Comparison of ENCODE assay signal across 12 mouse cellular contexts in genomic region chr1:13513761-13514160, GRCm38 (mm10).
DNase-seq lines count a peak whose midpoint lies in the region; ATAC-seq and TF ChIP-seq lines count a peak whose summit lies in the region.
"Had no signal": no experiment of that assay in that cellular context is flagged by ENCODE, and none has a peak within 500 bp of the region (broad histone marks: within the 10 kb centered on the region; RNA-seq: fewer than 3 reads in every experiment).

No protein-coding gene starts in this region.

- no peaks in the 10 kb centered on the region for H3K36me3 ChIP-seq in erythroblast, embryonic 14.5 days (ENCODE audit: control insufficient read depth)
- no peaks in the 10 kb centered on the region for H3K36me3 ChIP-seq in liver, embryonic 13.5 days
- H3K36me3 ChIP-seq in small intestine, adult 2 months (ENCODE audit: control insufficient read depth, insufficient read depth, low read length) = no peaks in the 10 kb centered on the region
- H3K36me3 ChIP-seq in forebrain, embryonic 13.5 days (ENCODE audit: poor library complexity, severe bottlenecking) = no peaks in the 10 kb centered on the region
- H3K36me3 ChIP-seq: hindbrain, embryonic 12.5 days; neural tube, embryonic 12.5 days had no signal

- H3K4me1 ChIP-seq in erythroblast, embryonic 14.5 days (ENCODE audit: control insufficient read depth) = no peaks in the 10 kb centered on the region
- no peaks in the 10 kb centered on the region for H3K4me1 ChIP-seq in liver, embryonic 13.5 days (replicated peaks)
- no peaks in the 10 kb centered on the region for H3K4me1 ChIP-seq in small intestine, adult 2 months (ENCODE audit: control insufficient read depth, insufficient read depth, insufficient read length, low read length)
- H3K4me1 ChIP-seq in forebrain, embryonic 13.5 days = no peaks in the 10 kb centered on the region
- H3K4me1 ChIP-seq: hindbrain, embryonic 12.5 days; neural tube, embryonic 12.5 days had no signal

- no peak for TF ChIP-seq CTCF in small intestine, adult 2 months (IDR thresholded peaks at IDR 0.05; ENCODE audit: extremely low read depth, insufficient read length, insufficient replicate concordance, low read depth, low read length)
- no peak for TF ChIP-seq CTCF in left cerebral cortex, adult 2 months (IDR thresholded peaks at IDR 0.05)

- TF ChIP-seq POLR2A in small intestine, adult 2 months (IDR thresholded peaks at IDR 0.05; ENCODE audit: low read depth, low read length) = no peak

- ATAC-seq in erythroblast, adult 5-6 weeks (replicated peaks; ENCODE audit: low FRiP score, poor library complexity, severe bottlenecking) = no peak
- no peak for ATAC-seq in liver, embryonic 13.5 days (ENCODE audit: low read depth)
- ATAC-seq in forebrain, embryonic 13.5 days = no peak

- peaks cover 12% of the 10 kb centered on the region for H3K9me3 ChIP-seq in erythroblast, embryonic 14.5 days (ENCODE audit: control insufficient read depth, low read length)
- no peaks in the 10 kb centered on the region; the same call in 1 of the 2 replicates for H3K9me3 ChIP-seq in liver, embryonic 13.5 days (replicated peaks)
- peaks cover 5% of the 10 kb centered on the region; the same call in 1 of the 2 replicates for H3K9me3 ChIP-seq in forebrain, embryonic 13.5 days (replicated peaks)
- H3K9me3 ChIP-seq: neural tube, embryonic 12.5 days had no signal

- H3K27me3 ChIP-seq in erythroblast, embryonic 14.5 days (ENCODE audit: control insufficient read depth) = no peaks in the 10 kb centered on the region
- no peaks in the 10 kb centered on the region for H3K27me3 ChIP-seq in liver, embryonic 13.5 days
- no peaks in the 10 kb centered on the region for H3K27me3 ChIP-seq in small intestine, adult 2 months (ENCODE audit: control insufficient read depth, insufficient read depth, low read length)
- no peaks in the 10 kb centered on the region for H3K27me3 ChIP-seq in forebrain, embryonic 13.5 days
- H3K27me3 ChIP-seq: hindbrain, embryonic 12.5 days; neural tube, embryonic 12.5 days had no signal

- 34% methylated on average over 11 of the region's 11 CpGs for WGBS in liver, embryonic 13.5 days (ENCODE audit: insufficient replicate concordance)
- WGBS in small intestine, adult 2 months = 83% methylated on average over 11 of the region's 11 CpGs
- WGBS in forebrain, embryonic 13.5 days = 97% methylated on average over 11 of the region's 11 CpGs

- H3K4me2 ChIP-seq in liver, embryonic 13.5 days = peak overlapping the region; percentile 36
- no peak overlapping the region for H3K4me2 ChIP-seq in forebrain, embryonic 13.5 days
- H3K4me2 ChIP-seq: hindbrain, embryonic 12.5 days; neural tube, embryonic 12.5 days had no signal

- no peak overlapping the region for H3K9ac ChIP-seq in liver, embryonic 13.5 days
- no peak overlapping the region for H3K9ac ChIP-seq in forebrain, embryonic 13.5 days
- H3K9ac ChIP-seq: hindbrain, embryonic 12.5 days; neural tube, embryonic 12.5 days had no signal

- H3K27ac ChIP-seq in liver, embryonic 13.5 days = no peak overlapping the region
- no peak overlapping the region for H3K27ac ChIP-seq in small intestine, adult 2 months (ENCODE audit: insufficient read depth, low read depth, low read length)
- no peak overlapping the region for H3K27ac ChIP-seq in forebrain, embryonic 13.5 days
- H3K27ac ChIP-seq in left cerebral cortex, adult 2 months = no peak overlapping the region
- H3K27ac ChIP-seq: hindbrain, embryonic 12.5 days; neural tube, embryonic 12.5 days had no signal

- DNase-seq in NIH3T3 (ENCODE audit: low read depth) = peak; percentile 11
- peak; percentile 7 for DNase-seq in liver, embryonic 13.5 days
- DNase-seq in gastrocnemius, postnatal 10 days = no peak
- DNase-seq in left cerebral cortex, adult 2 months (ENCODE audit: extremely low spot score in 1 of 2, low spot score in 2 of 2) = no peak
- DNase-seq: cerebellum, adult 8-10 months; left cerebral cortex, postnatal 4 days had no signal

- H3K4me3 ChIP-seq in erythroblast, embryonic 14.5 days (replicated peaks) = peak overlapping the region; percentile 28
- H3K4me3 ChIP-seq in liver, embryonic 13.5 days (replicated peaks) = peak overlapping the region; percentile 22; the same call in 1 of the 2 replicates
- H3K4me3 ChIP-seq in small intestine, adult 2 months (ENCODE audit: low read depth, low read length) = peak overlapping the region; percentile 20
- H3K4me3 ChIP-seq in forebrain, embryonic 13.5 days = no peak overlapping the region
- H3K4me3 ChIP-seq in left cerebral cortex, adult 2 months = no peak overlapping the region
- H3K4me3 ChIP-seq: hindbrain, embryonic 12.5 days; neural tube, embryonic 12.5 days had no signal

- intact Hi-C loops in left cerebral cortex, adult 2 months (cut with DNase I) = no loop called here

Comparison
In these comparisons a context has a peak if more than half of its experiments do, and no peak if none do; other contexts are left out.
1. H3K4me3 ChIP-seq: peak in erythroblast, embryonic 14.5 days (single experiment), liver, embryonic 13.5 days (single experiment) and small intestine, adult 2 months (single experiment); none in forebrain, embryonic 13.5 days (single experiment) and left cerebral cortex, adult 2 months (single experiment).
2. DNase-seq: peak in NIH3T3 (single experiment) and liver, embryonic 13.5 days (single experiment); none in gastrocnemius, postnatal 10 days (single experiment) and left cerebral cortex, adult 2 months (0 of 2).